Mouse (Mus musculus) stomach, postnatal 0 days (tissue): ENCODE results near the gene Traf3ip3.

Source experiments
- CTCF ChIP-seq: IDR thresholded peaks from 2 replicates; pipeline ENCODE4 v1.5.1; 2016; ENCODE audit warnings: antibody characterized with exemption, low read depth, mild to moderate bottlenecking, moderate library complexity
- EP300 ChIP-seq: optimal IDR thresholded peaks from 2 replicates; pipeline ENCODE3; 2016; ENCODE audit warnings: antibody characterized with exemption

DNA sequence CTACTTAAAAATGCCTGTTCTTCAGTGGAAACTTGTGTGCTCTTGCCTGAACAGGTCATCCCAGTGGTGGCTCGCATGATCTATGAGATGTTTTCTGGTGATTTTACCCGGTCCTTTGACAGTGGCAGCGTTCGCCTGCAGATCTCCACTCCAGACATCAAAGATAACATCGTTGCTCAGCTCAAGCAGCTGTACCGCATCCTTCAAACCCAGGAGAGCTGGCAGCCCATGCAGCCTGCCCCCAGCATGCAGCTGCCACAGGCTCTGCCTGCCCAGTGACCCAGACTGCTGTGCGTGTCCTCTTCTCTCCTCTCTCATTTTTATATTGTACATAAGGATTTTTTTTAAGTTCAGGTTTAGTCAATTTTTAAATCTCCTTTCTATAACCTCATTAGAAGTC lies 32.3 kb downstream of the Traf3ip3 start:
- TF ChIP-seq EP300 (no peak), CTCF (no peak)
